In genomic region chr13:63039326-63039725, GRCm38 (mm10) we compare ENCODE assay signal across 13 mouse cellular contexts.
DNase-seq lines count a peak whose midpoint lies in the region; ATAC-seq and TF ChIP-seq lines count a peak whose summit lies in the region.
"Had no signal": no experiment of that assay in that cellular context is flagged by ENCODE, and none has a peak within 500 bp of the region (broad histone marks: within the 10 kb centered on the region; RNA-seq: fewer than 3 reads in every experiment).

No protein-coding gene starts in this region.

- H3K27ac ChIP-seq in heart, adult 2 months, result peak overlapping the region; percentile 30
- H3K27ac ChIP-seq in heart, embryonic 12.5 days (ENCODE audit: poor library complexity, severe bottlenecking), result no peak overlapping the region
- no peak overlapping the region for H3K27ac ChIP-seq in midbrain, embryonic 15.5 days
- no peak overlapping the region for H3K27ac ChIP-seq in midbrain, embryonic 14.5 days (replicated peaks; ENCODE audit: low read depth, low read length)
- peak overlapping the region; percentile 96 for H3K27ac ChIP-seq in lung, embryonic 15.5 days
- H3K27ac ChIP-seq in stomach, postnatal 0 days (replicated peaks), result 0 out of 2 replicates have a peak overlapping the region, but pooled peaks have one; percentile 35
- H3K27ac ChIP-seq: forebrain, embryonic 12.5 days; liver, embryonic 12.5 days had no signal

- H3K79me2 ChIP-seq in heart, adult 2 months (replicated peaks; ENCODE audit: control insufficient read depth, insufficient read depth, low read length), result no peaks in the 10 kb centered on the region

- H3K4me1 ChIP-seq in heart, adult 2 months (ENCODE audit: control insufficient read depth, insufficient read depth, low read length), result peaks cover 2% of the 10 kb centered on the region
- 0 out of 2 replicates have a peak, but pooled peaks cover 4% of the 10 kb centered on the region for H3K4me1 ChIP-seq in heart, embryonic 12.5 days (replicated peaks)
- peaks cover 5% of the 10 kb centered on the region; the same call in 1 of the 2 replicates for H3K4me1 ChIP-seq in midbrain, embryonic 15.5 days
- H3K4me1 ChIP-seq in midbrain, embryonic 14.5 days (ENCODE audit: control insufficient read depth, insufficient read depth, low read length), result no peaks in the 10 kb centered on the region
- peaks cover 20% of the 10 kb centered on the region for H3K4me1 ChIP-seq in lung, embryonic 15.5 days
- H3K4me1 ChIP-seq in stomach, postnatal 0 days (replicated peaks; ENCODE audit: control insufficient read depth, insufficient read depth), result no peaks in the 10 kb centered on the region
- H3K4me1 ChIP-seq: forebrain, embryonic 12.5 days had no signal

- ATAC-seq in heart, embryonic 12.5 days (ENCODE audit: insufficient number of reproducible peaks, low FRiP score), result no peak
- peak; percentile 48; the same call in 1 of the 2 replicates for ATAC-seq in midbrain, embryonic 15.5 days (replicated peaks)
- ATAC-seq in midbrain, embryonic 14.5 days (ENCODE audit: low FRiP score, low TSS enrichment), result no peak
- peak; percentile 89 for ATAC-seq in lung, embryonic 15.5 days (ENCODE audit: borderline replicate concordance, extremely low read depth, low FRiP score, low TSS enrichment)
- no peak for ATAC-seq in stomach, postnatal 0 days (ENCODE audit: low FRiP score, low TSS enrichment)
- ATAC-seq: liver, embryonic 12.5 days had no signal

- no peak overlapping the region for H3K9ac ChIP-seq in heart, adult 2 months (ENCODE audit: low read depth, low read length)
- no peak overlapping the region for H3K9ac ChIP-seq in heart, embryonic 12.5 days
- H3K9ac ChIP-seq in midbrain, embryonic 15.5 days, result no peak overlapping the region
- no peak overlapping the region for H3K9ac ChIP-seq in midbrain, embryonic 14.5 days (replicated peaks; ENCODE audit: low read length)
- no peak overlapping the region for H3K9ac ChIP-seq in lung, embryonic 15.5 days
- no peak overlapping the region for H3K9ac ChIP-seq in stomach, postnatal 0 days (ENCODE audit: low read length)
- H3K9ac ChIP-seq: forebrain, embryonic 12.5 days; liver, embryonic 12.5 days had no signal

- intact Hi-C loops in heart, adult 2 months (cut with DNase I), result no loop called here

- no peak overlapping the region for H3K4me3 ChIP-seq in heart, adult 2 months
- H3K4me3 ChIP-seq in heart, embryonic 12.5 days, result no peak overlapping the region
- H3K4me3 ChIP-seq in midbrain, embryonic 15.5 days, result no peak overlapping the region
- no peak overlapping the region for H3K4me3 ChIP-seq in midbrain, embryonic 14.5 days (replicated peaks; ENCODE audit: low read depth, low read length)
- H3K4me3 ChIP-seq in lung, embryonic 15.5 days, result no peak overlapping the region
- H3K4me3 ChIP-seq in stomach, postnatal 0 days (ENCODE audit: low read depth, low read length), result no peak overlapping the region
- H3K4me3 ChIP-seq: forebrain, embryonic 12.5 days; liver, embryonic 12.5 days had no signal

- H3K4me2 ChIP-seq in heart, embryonic 12.5 days, result no peak overlapping the region
- no peak overlapping the region for H3K4me2 ChIP-seq in midbrain, embryonic 15.5 days
- H3K4me2 ChIP-seq in midbrain, embryonic 14.5 days (ENCODE audit: low read length), result no peak overlapping the region
- 0 out of 2 replicates have a peak overlapping the region, but pooled peaks have one; percentile 6 for H3K4me2 ChIP-seq in lung, embryonic 15.5 days
- no peak overlapping the region for H3K4me2 ChIP-seq in stomach, postnatal 0 days (replicated peaks; ENCODE audit: low read depth)
- H3K4me2 ChIP-seq: forebrain, embryonic 12.5 days; liver, embryonic 12.5 days had no signal

- WGBS in heart, adult 2 months, result 25% methylated on average over 6 of the region's 6 CpGs
- 28% methylated on average over 6 of the region's 6 CpGs for WGBS in heart, embryonic 12.5 days
- WGBS in midbrain, embryonic 15.5 days, result 40% methylated on average over 6 of the region's 6 CpGs
- WGBS in midbrain, embryonic 14.5 days, result 53% methylated on average over 6 of the region's 6 CpGs
- 19% methylated on average over 6 of the region's 6 CpGs for WGBS in lung, embryonic 15.5 days
- 31% methylated on average over 6 of the region's 6 CpGs for WGBS in stomach, postnatal 0 days

- no peak for DNase-seq in heart, adult 2 months
- DNase-seq in midbrain, embryonic 14.5 days, result no peak
- no peak for DNase-seq in stomach, postnatal 0 days (ENCODE audit: low spot score)
- no peak for DNase-seq in urinary bladder, postnatal 10 days (ENCODE audit: low spot score)
- DNase-seq in ovary, postnatal 10 days (ENCODE audit: low spot score), result no peak
- DNase-seq: cerebellum, adult 2 months; heart, postnatal 36 days; thymus, adult 18-20 months had no signal

- no peak for TF ChIP-seq POLR2A in heart, adult 2 months (IDR thresholded peaks at IDR 0.05; ENCODE audit: insufficient read depth, low read depth, low read length)

- TF ChIP-seq CTCF in heart, adult 2 months (IDR thresholded peaks at IDR 0.05), result no peak
- TF ChIP-seq CTCF in stomach, postnatal 0 days (IDR thresholded peaks at IDR 0.05; ENCODE audit: low read depth), result no peak

- no peaks in the 10 kb centered on the region for H3K27me3 ChIP-seq in heart, adult 2 months (ENCODE audit: control insufficient read depth, insufficient read depth, low read length)
- no peaks in the 10 kb centered on the region for H3K27me3 ChIP-seq in heart, embryonic 12.5 days (replicated peaks)
- no peaks in the 10 kb centered on the region for H3K27me3 ChIP-seq in midbrain, embryonic 15.5 days (replicated peaks)
- H3K27me3 ChIP-seq in midbrain, embryonic 14.5 days (ENCODE audit: control insufficient read depth, insufficient read depth, low read length), result no peaks in the 10 kb centered on the region
- H3K27me3 ChIP-seq in lung, embryonic 15.5 days, result no peaks in the 10 kb centered on the region
- H3K27me3 ChIP-seq in stomach, postnatal 0 days (ENCODE audit: control insufficient read depth, insufficient read depth, low read length), result no peaks in the 10 kb centered on the region
- H3K27me3 ChIP-seq: forebrain, embryonic 12.5 days; liver, embryonic 12.5 days had no signal

- H3K36me3 ChIP-seq in heart, adult 2 months (ENCODE audit: control insufficient read depth, insufficient read depth, low read length), result no peaks in the 10 kb centered on the region
- H3K36me3 ChIP-seq in heart, embryonic 12.5 days, result no peaks in the 10 kb centered on the region
- H3K36me3 ChIP-seq in midbrain, embryonic 15.5 days (replicated peaks), result no peaks in the 10 kb centered on the region
- H3K36me3 ChIP-seq in midbrain, embryonic 14.5 days (ENCODE audit: control insufficient read depth, insufficient read depth, low read length), result no peaks in the 10 kb centered on the region
- H3K36me3 ChIP-seq in lung, embryonic 15.5 days, result no peaks in the 10 kb centered on the region
- no peaks in the 10 kb centered on the region for H3K36me3 ChIP-seq in stomach, postnatal 0 days (ENCODE audit: control insufficient read depth, insufficient read depth, low read length)
- H3K36me3 ChIP-seq: forebrain, embryonic 12.5 days; liver, embryonic 12.5 days had no signal

- H3K9me3 ChIP-seq in heart, embryonic 12.5 days (replicated peaks), result no peaks in the 10 kb centered on the region
- no peaks in the 10 kb centered on the region for H3K9me3 ChIP-seq in midbrain, embryonic 15.5 days
- no peaks in the 10 kb centered on the region for H3K9me3 ChIP-seq in midbrain, embryonic 14.5 days (ENCODE audit: control insufficient read depth, low read length)
- H3K9me3 ChIP-seq in lung, embryonic 15.5 days, result no peaks in the 10 kb centered on the region
- no peaks in the 10 kb centered on the region for H3K9me3 ChIP-seq in stomach, postnatal 0 days (ENCODE audit: control insufficient read depth, low read length)
- H3K9me3 ChIP-seq: forebrain, embryonic 12.5 days; liver, embryonic 12.5 days had no signal

- no peak for TF ChIP-seq EP300 in heart, adult 2 months (IDR thresholded peaks at IDR 0.05; ENCODE audit: insufficient read depth, low read depth, low read length)
- TF ChIP-seq EP300 in stomach, postnatal 0 days (optimal IDR thresholded peaks at IDR 0.05), result no peak

Comparison
In these comparisons a context has a peak if more than half of its experiments do, and no peak if none do; other contexts are left out.
1. H3K27ac ChIP-seq: peak in heart, adult 2 months (single experiment), lung, embryonic 15.5 days (single experiment) and stomach, postnatal 0 days (single experiment); none in heart, embryonic 12.5 days (single experiment), midbrain, embryonic 15.5 days (single experiment) and midbrain, embryonic 14.5 days (single experiment).
2. ATAC-seq: peak in midbrain, embryonic 15.5 days (single experiment) and lung, embryonic 15.5 days (single experiment); none in heart, embryonic 12.5 days (single experiment), midbrain, embryonic 14.5 days (single experiment) and stomach, postnatal 0 days (single experiment).